In genomic region chr11:69111051-69111810, GRCm38 (mm10) we compare ENCODE assay signal across 8 mouse cellular contexts. TPM values are rescaled to one million over a fixed set of nuclear protein-coding genes. Genes with fewer than 3 reads are reported as not detected.
DNase-seq lines count a peak whose midpoint lies in the region; ATAC-seq lines count a peak whose summit lies in the region.

No protein-coding gene starts in this region.

- H3K4me2 ChIP-seq in heart, embryonic 11.5 days = peak overlapping the region; percentile 72
- H3K4me2 ChIP-seq in hindbrain, embryonic 13.5 days = peak overlapping the region; percentile 58
- H3K4me2 ChIP-seq in midbrain, embryonic 15.5 days = peak overlapping the region; percentile 53

- no peaks in the 10 kb centered on the region for H3K9me3 ChIP-seq in heart, embryonic 11.5 days (replicated peaks; ENCODE audit: control insufficient read depth, low read length)
- no peaks in the 10 kb centered on the region for H3K9me3 ChIP-seq in hindbrain, embryonic 13.5 days
- H3K9me3 ChIP-seq in midbrain, embryonic 15.5 days = no peaks in the 10 kb centered on the region

- peaks cover 11% of the 10 kb centered on the region for H3K36me3 ChIP-seq in heart, embryonic 11.5 days (ENCODE audit: control insufficient read depth, insufficient read depth, low read length)
- H3K36me3 ChIP-seq in hindbrain, embryonic 13.5 days = peaks cover 33% of the 10 kb centered on the region
- H3K36me3 ChIP-seq in midbrain, embryonic 15.5 days (replicated peaks) = peaks cover 16% of the 10 kb centered on the region

- H3K27ac ChIP-seq in heart, embryonic 11.5 days (ENCODE audit: low read depth, low read length) = peak overlapping the region; percentile 74
- no peak overlapping the region for H3K27ac ChIP-seq in hindbrain, embryonic 13.5 days
- H3K27ac ChIP-seq in midbrain, embryonic 15.5 days = no peak overlapping the region

- peak overlapping the region; percentile 75 for H3K9ac ChIP-seq in heart, embryonic 11.5 days (ENCODE audit: low read depth, low read length)
- H3K9ac ChIP-seq in hindbrain, embryonic 13.5 days = peak overlapping the region; percentile 56; the same call in 1 of the 2 replicates
- no peak overlapping the region for H3K9ac ChIP-seq in midbrain, embryonic 15.5 days

- H3K27me3 ChIP-seq in heart, embryonic 11.5 days (ENCODE audit: control insufficient read depth, insufficient read depth, low read length) = 0 out of 2 replicates have a peak, but pooled peaks cover 2% of the 10 kb centered on the region
- peaks cover 44% of the 10 kb centered on the region for H3K27me3 ChIP-seq in hindbrain, embryonic 13.5 days
- H3K27me3 ChIP-seq in midbrain, embryonic 15.5 days (replicated peaks) = no peaks in the 10 kb centered on the region

- peaks cover 11% of the 10 kb centered on the region for H3K4me1 ChIP-seq in heart, embryonic 11.5 days (ENCODE audit: control insufficient read depth, insufficient read depth, low read length)
- H3K4me1 ChIP-seq in hindbrain, embryonic 13.5 days (replicated peaks) = peaks cover 11% of the 10 kb centered on the region
- peaks cover 6% of the 10 kb centered on the region for H3K4me1 ChIP-seq in midbrain, embryonic 15.5 days

- WGBS in heart, embryonic 11.5 days (ENCODE audit: insufficient replicate concordance) = 3% methylated on average over 21 of the region's 21 CpGs
- WGBS in hindbrain, embryonic 13.5 days = 4% methylated on average over 21 of the region's 21 CpGs
- 4% methylated on average over 21 of the region's 21 CpGs for WGBS in midbrain, embryonic 15.5 days

- no peak for DNase-seq in heart, postnatal 4 days
- no peak for DNase-seq in right cerebral cortex, postnatal 4 days
- no peak for DNase-seq in right cerebral cortex, postnatal 36 days (ENCODE audit: low spot score in 2 of 2)

- ATAC-seq in heart, embryonic 11.5 days (replicated peaks; ENCODE audit: insufficient number of reproducible peaks, low FRiP score, low TSS enrichment) = no peak
- 0 out of 2 replicates have a peak, but pooled peaks have one; percentile 6 for ATAC-seq in common myeloid progenitor, adult 5-6 weeks (replicated peaks; ENCODE audit: low read depth, poor library complexity, severe bottlenecking)
- no peak for ATAC-seq in hindbrain, embryonic 13.5 days (ENCODE audit: low FRiP score)
- ATAC-seq in midbrain, embryonic 15.5 days (replicated peaks) = no peak
- ATAC-seq in cerebellum, adult (ENCODE audit: insufficient number of reproducible peaks, low FRiP score, low TSS enrichment) = no peak

- H3K4me3 ChIP-seq in heart, embryonic 11.5 days (ENCODE audit: low read depth, low read length) = peak overlapping the region; percentile 54
- H3K4me3 ChIP-seq in hindbrain, embryonic 13.5 days = peak overlapping the region; percentile 45
- H3K4me3 ChIP-seq in midbrain, embryonic 15.5 days = peak overlapping the region; percentile 38

RNA-seq across cellular contexts. Expression of gene Hes7, which starts 9.0 kb away (rescaled TPM):
- 0.35 and 0.64 TPM in 2 replicates for polyA plus RNA-seq in heart, embryonic 11.5 days (2014; fragmentation: Nextera tagmentation; extraction: Ambion mirVana)
- total RNA-seq in heart, postnatal 4 days (2021) = under 1 TPM; 0.23 to 0.29 TPM
- total RNA-seq in common myeloid progenitor, adult 5-6 weeks (2017) = not detected in 2 replicates
- 0.26 and 0.35 TPM in 2 replicates for polyA plus RNA-seq in hindbrain, embryonic 13.5 days (2015; fragmentation: Nextera tagmentation; extraction: Ambion mirVana)
- polyA plus RNA-seq in midbrain, embryonic 15.5 days (2015; fragmentation: Nextera tagmentation; extraction: Ambion mirVana) = 0.86 and 0.89 TPM in 2 replicates

RNA-seq across cellular contexts. Expression of gene 9130213A22Rik, which starts 11.2 kb away (rescaled TPM):
- polyA plus RNA-seq in heart, embryonic 11.5 days (2014; fragmentation: Nextera tagmentation; extraction: Ambion mirVana) = 0.32 and 0.49 TPM in 2 replicates
- under 1 TPM; 0.29 to 0.65 TPM for total RNA-seq in heart, postnatal 4 days (2021)
- not detected in 2 replicates for total RNA-seq in common myeloid progenitor, adult 5-6 weeks (2017)
- 0.13 and 0.25 TPM in 2 replicates for polyA plus RNA-seq in hindbrain, embryonic 13.5 days (2015; fragmentation: Nextera tagmentation; extraction: Ambion mirVana)
- polyA plus RNA-seq in midbrain, embryonic 15.5 days (2015; fragmentation: Nextera tagmentation; extraction: Ambion mirVana) = 0.24 and 0.27 TPM in 2 replicates

RNA-seq across cellular contexts. Expression of gene Aloxe3, which starts 14.5 kb away (rescaled TPM):
- 0.37 and 0.39 TPM in 2 replicates for polyA plus RNA-seq in heart, embryonic 11.5 days (2014; fragmentation: Nextera tagmentation; extraction: Ambion mirVana)
- under 1 TPM in 1 of 2 experiments, not detected in 1; 0.45 TPM for total RNA-seq in heart, postnatal 4 days (2021)
- total RNA-seq in common myeloid progenitor, adult 5-6 weeks (2017) = 6.9 TPM in 1 of 2 replicates, not detected in the other
- polyA plus RNA-seq in hindbrain, embryonic 13.5 days (2015; fragmentation: Nextera tagmentation; extraction: Ambion mirVana) = 0.71 and 1.3 TPM in 2 replicates
- polyA plus RNA-seq in midbrain, embryonic 15.5 days (2015; fragmentation: Nextera tagmentation; extraction: Ambion mirVana) = 6.3 and 8.0 TPM in 2 replicates

RNA-seq across cellular contexts. Expression of gene Per1, which starts 16.2 kb away (rescaled TPM):
- 6.2 and 6.3 TPM in 2 replicates for polyA plus RNA-seq in heart, embryonic 11.5 days (2014; fragmentation: Nextera tagmentation; extraction: Ambion mirVana)
- 10 to 100 TPM; 42.6 to 55.6 TPM for total RNA-seq in heart, postnatal 4 days (2021)
- total RNA-seq in common myeloid progenitor, adult 5-6 weeks (2017) = 9.3 and 16.9 TPM in 2 replicates
- polyA plus RNA-seq in hindbrain, embryonic 13.5 days (2015; fragmentation: Nextera tagmentation; extraction: Ambion mirVana) = 7.4 and 9.4 TPM in 2 replicates
- 11.3 and 12.3 TPM in 2 replicates for polyA plus RNA-seq in midbrain, embryonic 15.5 days (2015; fragmentation: Nextera tagmentation; extraction: Ambion mirVana)

RNA-seq across cellular contexts. Expression of gene Vamp2, which starts 22.9 kb away (rescaled TPM):
- polyA plus RNA-seq in heart, embryonic 11.5 days (2014; fragmentation: Nextera tagmentation; extraction: Ambion mirVana) = 89.7 and 94.7 TPM in 2 replicates
- total RNA-seq in heart, postnatal 4 days (2021) = 10 to 100 TPM; 80.2 to 84.6 TPM
- 7.1 and 10.0 TPM in 2 replicates for total RNA-seq in common myeloid progenitor, adult 5-6 weeks (2017)
- 217 and 227 TPM in 2 replicates for polyA plus RNA-seq in hindbrain, embryonic 13.5 days (2015; fragmentation: Nextera tagmentation; extraction: Ambion mirVana)
- polyA plus RNA-seq in midbrain, embryonic 15.5 days (2015; fragmentation: Nextera tagmentation; extraction: Ambion mirVana) = 319 and 333 TPM in 2 replicates
